Mouse (Mus musculus) lung, embryonic 14.5 days (tissue): ENCODE measurements around the gene Lgals9. TPM values are rescaled to one million over a fixed set of nuclear protein-coding genes. Genes with fewer than 3 reads are reported as not detected.
"Not testable (repeated sequence)": the region's sequence is repeated elsewhere in the genome, so short reads cannot be mapped to it uniquely, and the experiment has no call there.

ENCODE experiments used
- ATAC-seq: fragments of 200-750 bp; cut with Nextera tagmentation; 2 replicates; pipeline ENCODE4 v1.8.0; 2017; ENCODE audit warnings: mild to moderate bottlenecking, moderate TSS enrichment, moderate library complexity; ENCODE audit not compliant: insufficient read depth
- DNase-seq: peaks from one replicate; pipeline ENCODE4 v3.0.0-alpha.2; 2015
- H3K27ac ChIP-seq: fragments of 300-500 bp; sonication (generic); 2 replicates; pipeline ENCODE4 v1.5.1; 2014; ENCODE audit warnings: low read depth, mild to moderate bottlenecking, moderate library complexity
- H3K27me3 ChIP-seq: fragments of 300-500 bp; sonication (generic); 2 replicates; pipeline ENCODE4 v1.6.1; 2014; ENCODE audit warnings: low read length, control low read depth; ENCODE audit not compliant: insufficient read depth
- H3K36me3 ChIP-seq: fragments of 300-500 bp; sonication (generic); 2 replicates; pipeline ENCODE4 v1.6.1; 2014; ENCODE audit warnings: control low read depth; ENCODE audit not compliant: insufficient read depth
- H3K4me1 ChIP-seq: fragments of 300-500 bp; sonication (generic); 2 replicates; pipeline ENCODE4 v1.6.1; 2014; ENCODE audit warnings: antibody characterized with exemption, control low read depth; ENCODE audit not compliant: insufficient read depth
- H3K4me2 ChIP-seq: fragments of 300-500 bp; sonication (generic); 2 replicates; pipeline ENCODE4 v1.6.1; 2014; ENCODE audit warnings: mild to moderate bottlenecking
- H3K4me3 ChIP-seq: fragments of 300-500 bp; sonication (generic); 2 replicates; pipeline ENCODE4 v1.5.1; 2014; ENCODE audit warnings: low read depth, low read length
- H3K9ac ChIP-seq: fragments of 300-500 bp; sonication (generic); 2 replicates; pipeline ENCODE4 v1.6.1; 2014
- H3K9me3 ChIP-seq: fragments of 300-500 bp; sonication (generic); 2 replicates; pipeline ENCODE4 v1.6.1; 2016; ENCODE audit warnings: low read depth, low read length, control low read depth
- CTCF ChIP-seq: IDR thresholded peaks from 2 replicates; pipeline ENCODE4 v1.5.1; 2016; ENCODE audit warnings: antibody characterized with exemption, low read depth
- WGBS: fragments of 180-500 bp; shearing (Covaris S2); extraction: QIAGEN DNeasy Blood & Tissue Kit; methylation state at CpG from one replicate; pipeline ENCODE4 v1.1.7; 2014; 5-methylcytosine and 5-hydroxymethylcytosine counted together
- polyA plus RNA-seq: library from polyadenylated mRNA; unstranded; fragments of >200 nt; fragmentation: Nextera tagmentation; extraction: Ambion mirVana; gene quantifications from 2 replicates; pipeline ENCODE4 v1.2.1, GENCODE M21; 2014

Gene Lgals9
- polyA plus RNA-seq, 1 experiment from 2014 or later = 23.9 TPM

GRCm38 (mm10) chr11:78999118-78999517 lies 14.4 kb upstream of the Lgals9 start:
- ATAC-seq = no peak
- Histone ChIP-seq H3K27ac (no peak overlapping the region), H3K9me3 (no peaks in the 10 kb centered on the region), H3K4me2 (no peak overlapping the region), H3K36me3 (no peaks in the 10 kb centered on the region), H3K27me3 (no peaks in the 10 kb centered on the region), H3K4me1 (peaks cover 7% of the 10 kb centered on the region; the same call in 1 of the 2 replicates), H3K4me3 (no peak overlapping the region), H3K9ac (no peak overlapping the region)
- DNase-seq = no peak
- TF ChIP-seq CTCF = no peak
- 64% methylated on average over 6 of the region's 6 CpGs for WGBS

- H3K4me3 ChIP-seq, H3K9me3 ChIP-seq, H3K4me2 ChIP-seq, H3K4me1 ChIP-seq, H3K27ac ChIP-seq, H3K27me3 ChIP-seq, H3K36me3 ChIP-seq, ATAC-seq, DNase-seq, H3K9ac ChIP-seq: not testable (repeated sequence)
- 67% methylated on average over 5 of the region's 5 CpGs for WGBS
Measured at GRCm38 (mm10) chr11:78990875-78991543, 6.3 kb upstream of the Lgals9 start.

GRCm38 (mm10) chr11:78990096-78990495 lies 5.3 kb upstream of the Lgals9 start:
- Histone ChIP-seq H3K36me3 (no peaks in the 10 kb centered on the region), H3K27ac (no peak overlapping the region), H3K9me3 (no peaks in the 10 kb centered on the region), H3K27me3 (no peaks in the 10 kb centered on the region), H3K4me3 (no peak overlapping the region), H3K4me2 (no peak overlapping the region), H3K9ac (no peak overlapping the region), H3K4me1 (no peaks in the 10 kb centered on the region)
- no peak for TF ChIP-seq CTCF
- WGBS = 89% methylated on average over 9 of the region's 9 CpGs
- ATAC-seq (no peak), DNase-seq (no peak)

- not testable (repeated sequence) for H3K9ac ChIP-seq, H3K4me2 ChIP-seq, H3K9me3 ChIP-seq, H3K27ac ChIP-seq, H3K4me3 ChIP-seq, DNase-seq, H3K36me3 ChIP-seq, H3K27me3 ChIP-seq, H3K4me1 ChIP-seq, ATAC-seq
- 93% methylated on average over 11 of the region's 11 CpGs for WGBS
Measured at GRCm38 (mm10) chr11:78989206-78989605, 4.5 kb upstream of the Lgals9 start.

GRCm38 (mm10) chr11:78986311-78987002 lies 1.7 kb upstream of the Lgals9 start:
- Histone ChIP-seq H3K4me1 (no peaks in the 10 kb centered on the region; the same call in 1 of the 2 replicates), H3K36me3 (no peaks in the 10 kb centered on the region), H3K9me3 (no peaks in the 10 kb centered on the region), H3K27me3 (no peaks in the 10 kb centered on the region), H3K27ac (no peak overlapping the region), H3K9ac (no peak overlapping the region), H3K4me3 (no peak overlapping the region), H3K4me2 (no peak overlapping the region)
- no peak for DNase-seq
- no peak for ATAC-seq
- WGBS = 83% methylated on average over 10 of the region's 10 CpGs
- no peak for TF ChIP-seq CTCF

GRCm38 (mm10) chr11:78985505-78985904 lies 759 bp upstream of the Lgals9 start:
- Histone ChIP-seq H3K9me3 (no peaks in the 10 kb centered on the region), H3K4me1 (no peaks in the 10 kb centered on the region; the same call in 1 of the 2 replicates), H3K27ac (no peak overlapping the region), H3K36me3 (no peaks in the 10 kb centered on the region), H3K4me3 (no peak overlapping the region), H3K4me2 (no peak overlapping the region), H3K9ac (no peak overlapping the region), H3K27me3 (no peaks in the 10 kb centered on the region)
- ATAC-seq (no peak), DNase-seq (no peak)
- TF ChIP-seq CTCF = no peak

GRCm38 (mm10) chr11:78983539-78983938 lies 1.2 kb downstream of the Lgals9 start:
- H3K36me3 ChIP-seq = no peaks in the 10 kb centered on the region
- no peak overlapping the region for H3K27ac ChIP-seq
- H3K4me2 ChIP-seq = no peak overlapping the region
- no peaks in the 10 kb centered on the region for H3K27me3 ChIP-seq
- TF ChIP-seq CTCF = no peak
- ATAC-seq (no peak), DNase-seq (no peak)
- no peak overlapping the region for H3K4me3 ChIP-seq
- H3K9ac ChIP-seq = no peak overlapping the region
- WGBS = 82% methylated on average over 7 of the region's 7 CpGs
- H3K4me1 ChIP-seq = no peaks in the 10 kb centered on the region; the same call in 1 of the 2 replicates
- H3K9me3 ChIP-seq = no peaks in the 10 kb centered on the region
